Comparison of ENCODE assay signal across 8 mouse cellular contexts in genomic region chr15:85858980-85859489, GRCm38 (mm10). TPM values are rescaled to one million over a fixed set of nuclear protein-coding genes. Genes with fewer than 3 reads are reported as not detected.
DNase-seq lines count a peak whose midpoint lies in the region; ATAC-seq and TF ChIP-seq lines count a peak whose summit lies in the region.

No protein-coding gene starts in this region.

- H3K36me3 ChIP-seq in testis, adult 2 months (ENCODE audit: control insufficient read depth, insufficient read depth, low read length), result no peaks in the 10 kb centered on the region; the same call in none of the 2 replicates
- H3K36me3 ChIP-seq in intestine, embryonic 15.5 days, result peaks cover 21% of the 10 kb centered on the region; the same call in 1 of the 2 replicates
- H3K36me3 ChIP-seq in midbrain, embryonic 16.5 days (ENCODE audit: control insufficient read depth, insufficient read depth, low read length), result no peaks in the 10 kb centered on the region

- no peaks in the 10 kb centered on the region for H3K27me3 ChIP-seq in testis, adult 2 months (ENCODE audit: control insufficient read depth, insufficient read depth, low read length)
- H3K27me3 ChIP-seq in intestine, embryonic 15.5 days (replicated peaks), result no peaks in the 10 kb centered on the region
- H3K27me3 ChIP-seq in midbrain, embryonic 16.5 days (ENCODE audit: control insufficient read depth, insufficient read depth, low read depth, low read length), result no peaks in the 10 kb centered on the region

- 8% methylated on average over 15 of the region's 15 CpGs for WGBS in intestine, embryonic 15.5 days
- 9% methylated on average over 15 of the region's 15 CpGs for WGBS in midbrain, embryonic 16.5 days

- DNase-seq in embryo, embryonic 9.5 days (ENCODE audit: extremely low spot score), result peak; percentile 9
- DNase-seq in embryo, embryonic 10 days (ENCODE audit: low spot score), result no peak
- no peak for DNase-seq in testis, postnatal 14 days (ENCODE audit: low spot score)
- no peak for DNase-seq in gastrocnemius, postnatal 14 days
- DNase-seq in thymus, adult 18-20 months, result no peak

- no peak for TF ChIP-seq POLR2A in testis, adult 2 months (IDR thresholded peaks at IDR 0.05; ENCODE audit: control insufficient read depth, low read depth, low read length)

- H3K9ac ChIP-seq in intestine, embryonic 15.5 days, result peak overlapping the region; percentile 77
- H3K9ac ChIP-seq in midbrain, embryonic 16.5 days (ENCODE audit: low read depth, low read length), result peak overlapping the region; percentile 72

- peak; percentile 32 for ATAC-seq in intestine, embryonic 15.5 days
- peak; percentile 15; the same call in 1 of the 2 replicates for ATAC-seq in midbrain, embryonic 16.5 days

- peak overlapping the region; percentile 98 for H3K4me3 ChIP-seq in testis, adult 2 months (ENCODE audit: control insufficient read depth, low read depth, low read length)
- peak overlapping the region; percentile 86 for H3K4me3 ChIP-seq in intestine, embryonic 15.5 days (replicated peaks)
- H3K4me3 ChIP-seq in midbrain, embryonic 16.5 days (ENCODE audit: low read depth, low read length), result peak overlapping the region; percentile 67

- H3K9me3 ChIP-seq in intestine, embryonic 15.5 days, result no peaks in the 10 kb centered on the region
- no peaks in the 10 kb centered on the region for H3K9me3 ChIP-seq in midbrain, embryonic 16.5 days (replicated peaks; ENCODE audit: control insufficient read depth, low read length, poor library complexity, severe bottlenecking)

- H3K4me1 ChIP-seq in testis, adult 2 months (ENCODE audit: control insufficient read depth, insufficient read depth, low read length), result peaks cover 3% of the 10 kb centered on the region
- peaks cover 13% of the 10 kb centered on the region for H3K4me1 ChIP-seq in intestine, embryonic 15.5 days (replicated peaks)
- peaks cover 14% of the 10 kb centered on the region for H3K4me1 ChIP-seq in midbrain, embryonic 16.5 days (ENCODE audit: control insufficient read depth, insufficient read depth, low read length)

- peak overlapping the region; percentile 83 for H3K4me2 ChIP-seq in intestine, embryonic 15.5 days (replicated peaks)
- peak overlapping the region; percentile 69 for H3K4me2 ChIP-seq in midbrain, embryonic 16.5 days (ENCODE audit: low read length)

- no peak for TF ChIP-seq CTCF in testis, adult 2 months (IDR thresholded peaks at IDR 0.05; ENCODE audit: control insufficient read depth, insufficient read depth, insufficient replicate concordance, low read depth, low read length)

- H3K27ac ChIP-seq in testis, adult 2 months (ENCODE audit: control insufficient read depth, insufficient read depth, low read depth, low read length), result peak overlapping the region; percentile 2; the same call in 1 of the 2 replicates
- H3K27ac ChIP-seq in intestine, embryonic 15.5 days, result peak overlapping the region; percentile 40; the same call in 1 of the 2 replicates
- peak overlapping the region; percentile 85 for H3K27ac ChIP-seq in midbrain, embryonic 16.5 days (ENCODE audit: low read length)

- intact Hi-C loops in gastrocnemius, postnatal 14 days (cut with DNase I; ENCODE audit: low total_unique reads), result no loop called here

RNA-seq across cellular contexts. Expression of gene Gtse1, which starts 0.5 kb away (rescaled TPM):
- polyA plus RNA-seq in testis, adult 2 months (2012; rRNA removed), result 9.5 and 9.9 TPM in 2 replicates
- 22.8 and 23.5 TPM in 2 replicates for polyA plus RNA-seq in intestine, embryonic 15.5 days (2015; fragmentation: Nextera tagmentation; extraction: Ambion mirVana)
- 3.4 and 4.2 TPM in 2 replicates for polyA plus RNA-seq in midbrain, embryonic 16.5 days (2015; fragmentation: Nextera tagmentation; extraction: Ambion mirVana)
- total RNA-seq in gastrocnemius, postnatal 14 days (2021), result 1 to 10 TPM; 1.0 to 1.4 TPM

RNA-seq across cellular contexts. Expression of gene Trmu, which starts 20.1 kb away (rescaled TPM):
- polyA plus RNA-seq in testis, adult 2 months (2012; rRNA removed), result 20.1 TPM in 2 replicates
- 34.2 and 35.8 TPM in 2 replicates for polyA plus RNA-seq in intestine, embryonic 15.5 days (2015; fragmentation: Nextera tagmentation; extraction: Ambion mirVana)
- 58.5 and 59.5 TPM in 2 replicates for polyA plus RNA-seq in midbrain, embryonic 16.5 days (2015; fragmentation: Nextera tagmentation; extraction: Ambion mirVana)
- total RNA-seq in gastrocnemius, postnatal 14 days (2021), result 10 to 100 TPM; 13.7 to 21.3 TPM

RNA-seq across cellular contexts. Expression of gene Ttc38, which starts 26.9 kb away (rescaled TPM):
- 1.6 and 1.9 TPM in 2 replicates for polyA plus RNA-seq in testis, adult 2 months (2012; rRNA removed)
- polyA plus RNA-seq in intestine, embryonic 15.5 days (2015; fragmentation: Nextera tagmentation; extraction: Ambion mirVana), result 8.5 and 10.0 TPM in 2 replicates
- polyA plus RNA-seq in midbrain, embryonic 16.5 days (2015; fragmentation: Nextera tagmentation; extraction: Ambion mirVana), result 2.9 and 4.0 TPM in 2 replicates
- total RNA-seq in gastrocnemius, postnatal 14 days (2021), result 1 to 10 TPM; 4.4 to 5.1 TPM

RNA-seq across cellular contexts. Expression of gene Pkdrej, which starts 37.5 kb away (rescaled TPM):
- 16.6 and 17.1 TPM in 2 replicates for polyA plus RNA-seq in testis, adult 2 months (2012; rRNA removed)
- polyA plus RNA-seq in intestine, embryonic 15.5 days (2015; fragmentation: Nextera tagmentation; extraction: Ambion mirVana), result 0.20 and 0.24 TPM in 2 replicates
- 0.05 TPM in 1 of 2 replicates, not detected in the other for polyA plus RNA-seq in midbrain, embryonic 16.5 days (2015; fragmentation: Nextera tagmentation; extraction: Ambion mirVana)
- under 1 TPM; 0.23 to 0.31 TPM for total RNA-seq in gastrocnemius, postnatal 14 days (2021)

RNA-seq across cellular contexts. Expression of gene Cdpf1, which starts 47.5 kb away (rescaled TPM):
- 33.4 and 39.5 TPM in 2 replicates for polyA plus RNA-seq in testis, adult 2 months (2012; rRNA removed)
- 48.8 and 59.4 TPM in 2 replicates for polyA plus RNA-seq in intestine, embryonic 15.5 days (2015; fragmentation: Nextera tagmentation; extraction: Ambion mirVana)
- 18.9 and 26.3 TPM in 2 replicates for polyA plus RNA-seq in midbrain, embryonic 16.5 days (2015; fragmentation: Nextera tagmentation; extraction: Ambion mirVana)
- total RNA-seq in gastrocnemius, postnatal 14 days (2021), result 10 to 100 TPM; 30.6 to 32.4 TPM

Comparison
In these comparisons a context has a peak if more than half of its experiments do, and no peak if none do; other contexts are left out.
1. H3K27ac ChIP-seq: peak in every context shown above with its lines; median percentile 85 in midbrain, embryonic 16.5 days; 40 in intestine, embryonic 15.5 days; 2 in testis, adult 2 months.